Mouse (Mus musculus) layer of hippocampus, adult 9-10 months (tissue): ENCODE data around the gene Phlpp1.

Experiments
- DNase-seq: peaks from one replicate; pipeline ENCODE4 v3.0.0; 2022; ENCODE audit warnings: low spot score

Gene Phlpp1

GRCm38 (mm10) chr1:106164111-106164510 is 7.4 kb upstream of the Phlpp1 start:
- DNase-seq: no peak

- DNase-seq: no peak
Measured at GRCm38 (mm10) chr1:106168001-106168400, 3.6 kb upstream of the Phlpp1 start.

- no peak for DNase-seq
Measured at GRCm38 (mm10) chr1:106168801-106169200, 2.8 kb upstream of the Phlpp1 start.

GRCm38 (mm10) chr1:106169741-106170265 is 1.7 kb upstream of the Phlpp1 start:
- no peak for DNase-seq

GRCm38 (mm10) chr1:106172301-106172930 is 864 bp downstream of the Phlpp1 start:
- no peak for DNase-seq

GRCm38 (mm10) chr1:106172931-106173371 is 1.4 kb downstream of the Phlpp1 start:
- DNase-seq: no peak

GRCm38 (mm10) chr1:106173621-106174156 is 2.1 kb downstream of the Phlpp1 start:
- no peak for DNase-seq

- no peak for DNase-seq
Measured at GRCm38 (mm10) chr1:106174598-106174997, 3.0 kb downstream of the Phlpp1 start.

GRCm38 (mm10) chr1:106175360-106175759 is 3.8 kb downstream of the Phlpp1 start:
- DNase-seq: no peak

- no peak for DNase-seq
Measured at GRCm38 (mm10) chr1:106176791-106177190, 5.2 kb downstream of the Phlpp1 start.

- DNase-seq: no peak
Measured at GRCm38 (mm10) chr1:106177868-106178790, 6.6 kb downstream of the Phlpp1 start.

- DNase-seq: no peak
Measured at GRCm38 (mm10) chr1:106183701-106184100, 12.1 kb downstream of the Phlpp1 start.

- no peak for DNase-seq
Measured at GRCm38 (mm10) chr1:106184780-106185460, 13.4 kb downstream of the Phlpp1 start.

GRCm38 (mm10) chr1:106185461-106185924 is 13.9 kb downstream of the Phlpp1 start:
- DNase-seq: no peak

GRCm38 (mm10) chr1:106186062-106186461 is 14.5 kb downstream of the Phlpp1 start:
- DNase-seq: no peak

GRCm38 (mm10) chr1:106187480-106187879 is 15.9 kb downstream of the Phlpp1 start:
- no peak for DNase-seq

GRCm38 (mm10) chr1:106188756-106189155 is 17.2 kb downstream of the Phlpp1 start:
- DNase-seq: no peak

- no peak for DNase-seq
Measured at GRCm38 (mm10) chr1:106189311-106189710, 17.8 kb downstream of the Phlpp1 start.

GRCm38 (mm10) chr1:106190695-106191094 is 19.1 kb downstream of the Phlpp1 start:
- DNase-seq: no peak

- no peak for DNase-seq
Measured at GRCm38 (mm10) chr1:106191885-106192284, 20.3 kb downstream of the Phlpp1 start.

GRCm38 (mm10) chr1:106192864-106193470 is 21.4 kb downstream of the Phlpp1 start:
- no peak for DNase-seq
